ENCODE assay signal across 17 mouse cellular contexts in the genomic region with DNA sequence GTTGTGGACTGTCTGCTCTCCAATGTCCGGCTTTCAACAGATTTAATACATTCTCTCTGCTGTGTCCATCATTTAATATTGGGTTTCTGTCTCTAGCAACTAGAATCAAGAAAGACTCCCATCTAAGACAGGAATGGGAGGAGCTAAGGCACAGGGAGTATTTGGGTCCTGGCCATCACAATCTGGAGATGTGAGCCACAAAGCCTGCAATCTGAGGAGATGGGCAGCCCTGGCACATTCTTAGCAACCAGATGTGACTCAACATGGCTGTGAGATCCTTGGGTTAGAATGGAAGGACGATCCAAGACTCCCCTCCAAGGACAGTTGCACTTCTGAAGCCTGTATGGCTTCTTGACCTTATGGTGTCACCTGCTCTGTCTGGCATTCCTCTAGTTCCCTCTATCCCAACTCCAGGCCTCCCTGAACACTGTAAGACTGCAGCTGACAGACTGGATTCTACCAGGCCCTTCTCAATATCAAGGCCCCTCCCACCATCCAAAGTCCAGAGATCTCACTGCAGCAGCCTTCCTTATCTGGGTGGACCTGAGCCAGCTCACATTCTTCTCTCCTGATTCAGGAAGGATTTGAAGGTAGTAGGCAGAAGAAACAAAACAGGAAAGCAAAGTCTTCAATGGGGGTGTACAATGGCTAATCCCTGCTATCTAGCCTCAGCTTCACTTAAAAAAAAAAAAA. TPM values are rescaled to one million over a fixed set of nuclear protein-coding genes. Genes with fewer than 3 reads are reported as not detected.
DNase-seq lines count a peak whose midpoint lies in the region; ATAC-seq and TF ChIP-seq lines count a peak whose summit lies in the region.
"Had no signal": no experiment of that assay in that cellular context is flagged by ENCODE, and none has a peak within 500 bp of the region (broad histone marks: within the 10 kb centered on the region; RNA-seq: fewer than 3 reads in every experiment).

No protein-coding gene starts in this region.

- ATAC-seq in liver, embryonic 12.5 days = no peak

- no peak overlapping the region for H3K27ac ChIP-seq in liver, adult 2 months (replicated peaks; ENCODE audit: insufficient read depth, low read depth, low read length)
- H3K27ac ChIP-seq in liver, embryonic 12.5 days = no peak overlapping the region
- H3K27ac ChIP-seq: embryonic facial prominence, embryonic 13.5 days; forebrain, embryonic 10.5 days; hindbrain, embryonic 15.5 days; limb, embryonic 15.5 days had no signal

- no peak overlapping the region for H3K4me3 ChIP-seq in liver, adult 2 months (ENCODE audit: insufficient read depth, low read depth, low read length)
- no peak overlapping the region for H3K4me3 ChIP-seq in liver, embryonic 12.5 days
- H3K4me3 ChIP-seq: embryonic facial prominence, embryonic 13.5 days; forebrain, embryonic 10.5 days; hindbrain, embryonic 15.5 days; layer of hippocampus, adult 2 months; limb, embryonic 15.5 days had no signal

- TF ChIP-seq POLR2A in liver, adult 2 months (IDR thresholded peaks at IDR 0.05; ENCODE audit: extremely low read depth, insufficient read depth, low read length) = no peak

- WGBS in liver, adult 2 months = 74% methylated on average over 2 of the region's 2 CpGs
- 59% methylated on average over 2 of the region's 2 CpGs for WGBS in liver, embryonic 12.5 days (ENCODE audit: insufficient replicate concordance)

- no peaks in the 10 kb centered on the region for H3K36me3 ChIP-seq in liver, adult 2 months (ENCODE audit: control insufficient read depth, insufficient read depth, low read length)
- no peaks in the 10 kb centered on the region for H3K36me3 ChIP-seq in liver, embryonic 12.5 days
- H3K36me3 ChIP-seq: embryonic facial prominence, embryonic 13.5 days; forebrain, embryonic 10.5 days; hindbrain, embryonic 15.5 days; limb, embryonic 15.5 days had no signal

- no peaks in the 10 kb centered on the region for H3K9me3 ChIP-seq in liver, embryonic 12.5 days (replicated peaks)
- H3K9me3 ChIP-seq: embryonic facial prominence, embryonic 13.5 days; forebrain, embryonic 10.5 days; hindbrain, embryonic 15.5 days; limb, embryonic 15.5 days had no signal

- H3K79me2 ChIP-seq in liver, adult 2 months (ENCODE audit: control insufficient read depth, insufficient read depth, low read length) = peaks cover 5% of the 10 kb centered on the region

- H3K4me2 ChIP-seq in liver, embryonic 12.5 days = no peak overlapping the region
- H3K4me2 ChIP-seq: embryonic facial prominence, embryonic 13.5 days; hindbrain, embryonic 15.5 days; limb, embryonic 15.5 days had no signal

- TF ChIP-seq CTCF in liver, adult 2 months (IDR thresholded peaks at IDR 0.05; ENCODE audit: low read depth, low read length) = no peak

- peaks cover 4% of the 10 kb centered on the region for H3K4me1 ChIP-seq in liver, adult 2 months (ENCODE audit: control insufficient read depth, insufficient read depth, low read length)
- H3K4me1 ChIP-seq in liver, embryonic 12.5 days = peaks cover 41% of the 10 kb centered on the region

- H3K27me3 ChIP-seq in liver, adult 2 months (ENCODE audit: control insufficient read depth, insufficient read depth, low read length) = no peaks in the 10 kb centered on the region
- H3K27me3 ChIP-seq in liver, embryonic 12.5 days (replicated peaks) = peaks cover 12% of the 10 kb centered on the region; the same call in 1 of the 2 replicates
- H3K27me3 ChIP-seq: hindbrain, embryonic 15.5 days; limb, embryonic 15.5 days had no signal

- no peak overlapping the region for H3K9ac ChIP-seq in liver, adult 2 months (ENCODE audit: low read depth, low read length)
- H3K9ac ChIP-seq in liver, embryonic 12.5 days = no peak overlapping the region
- H3K9ac ChIP-seq: embryonic facial prominence, embryonic 13.5 days; hindbrain, embryonic 15.5 days; limb, embryonic 15.5 days had no signal

- peak; percentile 36 to 52 for DNase-seq in adrenal gland, postnatal 36 days
- no peak for DNase-seq in adrenal gland, adult 18-20 months (ENCODE audit: low spot score in 2 of 2)
- peak; percentile 67 for DNase-seq in liver, adult 2 months (ENCODE audit: extremely low read depth, low read depth, low spot score)
- peak; percentile 65 for DNase-seq in NIH3T3 (ENCODE audit: low read depth)
- DNase-seq in kidney, postnatal 36 days = peak; percentile 30 to 45
- no peak for DNase-seq in spleen, adult 12 weeks (ENCODE audit: low spot score)
- no peak for DNase-seq in right cerebral cortex, postnatal 25 days
- DNase-seq: cerebellum, adult 11 months; midbrain, embryonic 14.5 days had no signal

RNA-seq across cellular contexts. Expression of gene Arfgap1, which starts 4.3 kb away (rescaled TPM):
- total RNA-seq in adrenal gland, postnatal 36 days (2021) = 10 to 100 TPM; 42.4 to 58.8 TPM
- total RNA-seq in adrenal gland, adult 18-20 months (2021) = 10 to 100 TPM; 48.1 to 53.3 TPM
- total RNA-seq in liver, adult 2 months (2014; rRNA removed) = 15.7 and 18.4 TPM in 2 replicates
- polyA plus RNA-seq in liver, adult 2 months (2012; rRNA removed) = 22.7 and 29.0 TPM in 2 replicates
- polyA plus RNA-seq in liver, embryonic 12.5 days (2016; fragmentation: Nextera tagmentation; extraction: Ambion mirVana) = 47.4 and 47.6 TPM in 2 replicates

RNA-seq across cellular contexts. Expression of gene Nkain4, which starts 8.3 kb away (rescaled TPM):
- 1 to 10 TPM; 4.6 to 5.8 TPM for total RNA-seq in adrenal gland, postnatal 36 days (2021)
- total RNA-seq in adrenal gland, adult 18-20 months (2021) = 10 to 100 TPM in 1 of 2 experiments, 1 to 10 TPM in 1; 6.8 to 11.8 TPM
- 0.13 and 1.5 TPM in 2 replicates for total RNA-seq in liver, adult 2 months (2014; rRNA removed)
- 1.5 and 1.6 TPM in 2 replicates for polyA plus RNA-seq in liver, adult 2 months (2012; rRNA removed)
- 2.4 and 3.4 TPM in 2 replicates for polyA plus RNA-seq in liver, embryonic 12.5 days (2016; fragmentation: Nextera tagmentation; extraction: Ambion mirVana)
- total RNA-seq: common myeloid progenitor, adult 5-6 weeks had no signal

RNA-seq across cellular contexts. Expression of gene Col20a1, which starts 23.6 kb away (rescaled TPM):
- total RNA-seq in adrenal gland, postnatal 36 days (2021) = 1 to 10 TPM; 1.7 to 4.3 TPM
- 1 to 10 TPM; 2.3 to 2.8 TPM for total RNA-seq in adrenal gland, adult 18-20 months (2021)
- total RNA-seq in liver, adult 2 months (2014; rRNA removed) = 0.60 and 0.92 TPM in 2 replicates
- polyA plus RNA-seq in liver, adult 2 months (2012; rRNA removed) = 0.67 and 1.1 TPM in 2 replicates
- 0.15 and 0.23 TPM in 2 replicates for polyA plus RNA-seq in liver, embryonic 12.5 days (2016; fragmentation: Nextera tagmentation; extraction: Ambion mirVana)
- total RNA-seq: common myeloid progenitor, adult 5-6 weeks had no signal

RNA-seq across cellular contexts. Expression of gene Birc7, which starts 33.9 kb away (rescaled TPM):
- not detected for total RNA-seq in adrenal gland, postnatal 36 days (2021)
- total RNA-seq in adrenal gland, adult 18-20 months (2021) = not detected
- total RNA-seq in liver, adult 2 months (2014; rRNA removed) = not detected in 2 replicates
- polyA plus RNA-seq in liver, adult 2 months (2012; rRNA removed) = not detected in 2 replicates
- not detected in 2 replicates for polyA plus RNA-seq in liver, embryonic 12.5 days (2016; fragmentation: Nextera tagmentation; extraction: Ambion mirVana)
- total RNA-seq: common myeloid progenitor, adult 5-6 weeks; heart, adult 18-20 months; layer of hippocampus, adult 2 months had no signal
- polyA plus RNA-seq: embryonic facial prominence, embryonic 13.5 days; limb, embryonic 15.5 days had no signal

RNA-seq across cellular contexts. Expression of gene Ythdf1, which starts 42.0 kb away (rescaled TPM):
- total RNA-seq in adrenal gland, postnatal 36 days (2021) = 10 to 100 TPM; 51.7 to 52.4 TPM
- 10 to 100 TPM; 48.5 to 51.9 TPM for total RNA-seq in adrenal gland, adult 18-20 months (2021)
- 9.7 and 14.2 TPM in 2 replicates for total RNA-seq in liver, adult 2 months (2014; rRNA removed)
- polyA plus RNA-seq in liver, adult 2 months (2012; rRNA removed) = 25.7 and 35.4 TPM in 2 replicates
- 42.3 and 42.6 TPM in 2 replicates for polyA plus RNA-seq in liver, embryonic 12.5 days (2016; fragmentation: Nextera tagmentation; extraction: Ambion mirVana)

Comparison
In these comparisons a context has a peak if more than half of its experiments do, and no peak if none do; other contexts are left out.
1. DNase-seq: peak in adrenal gland, postnatal 36 days (2 of 2), liver, adult 2 months (single experiment), NIH3T3 (single experiment) and kidney, postnatal 36 days (2 of 2); none in adrenal gland, adult 18-20 months (0 of 2), spleen, adult 12 weeks (single experiment) and right cerebral cortex, postnatal 25 days (single experiment).